Mouse (Mus musculus): ENCODE measurements around the gene Hyal2. TPM values are rescaled to one million over a fixed set of nuclear protein-coding genes. Genes with fewer than 3 reads are reported as not detected.
A peak's percentile ranks its signal among the peaks of the same experiment; 100 is the strongest.

The Hyal2 gene
- polyA plus RNA-seq, 1 experiment from 2014 or later: 65.8 TPM

- Histone ChIP-seq H3K9me3 (no peaks in the 10 kb centered on the region), H3K27ac (replicated peaks) (no peak overlapping the region), H3K4me3 (no peak overlapping the region), H3K27me3 (no peaks in the 10 kb centered on the region), H3K36me3 (peaks cover 9% of the 10 kb centered on the region), H3K4me1 (replicated peaks) (peaks cover 21% of the 10 kb centered on the region), H3K9ac (no peak overlapping the region), H3K4me2 (no peak overlapping the region; the same call in 1 of the 2 replicates)
- no peak for ATAC-seq (ENCODE audit: low FRiP score, low read depth)
- whole genome bisulfite sequencing: 93% methylated on average over 5 of the region's 5 CpGs
Observed at GRCm38 (mm10) chr9:107586504-107586903, 18.8 kb downstream of the Hyal2 start.

GRCm38 (mm10) chr9:107586974-107587832, 19.5 kb downstream of the Hyal2 start, which contains the start of gene Ifrd2:
TSS of gene Ifrd2 (plus strand) at chr9:107587642.
- Histone ChIP-seq H3K27ac (replicated peaks) (no peak within 1 kb of the TSS), H3K4me1 (replicated peaks) (peaks cover 14% of the 10 kb centered on the region), H3K4me2 (peak within 1 kb of the TSS; percentile 80), H3K36me3 (peaks cover 13% of the 10 kb centered on the region), H3K4me3 (peak within 1 kb of the TSS; percentile 75), H3K27me3 (no peaks in the 10 kb centered on the region), H3K9me3 (no peaks in the 10 kb centered on the region), H3K9ac (peak within 1 kb of the TSS; percentile 45)
- peak; percentile 98 for ATAC-seq (ENCODE audit: low FRiP score, low read depth)
- WGBS: 14% methylated on average over 43 of the region's 46 CpGs

GRCm38 (mm10) chr9:107587833-107588639, 20.3 kb downstream of the Hyal2 start:
- peaks cover 14% of the 10 kb centered on the region for H3K4me1 ChIP-seq (replicated peaks)
- no peak; the same call in 1 of the 2 replicates for ATAC-seq (ENCODE audit: low FRiP score, low read depth)
- WGBS: 7% methylated on average over 33 of the region's 33 CpGs
- H3K36me3 ChIP-seq: peaks cover 14% of the 10 kb centered on the region
- no peaks in the 10 kb centered on the region for H3K9me3 ChIP-seq
- peak overlapping the region; percentile 45 for H3K9ac ChIP-seq
- H3K27ac ChIP-seq (replicated peaks): no peak overlapping the region
- H3K4me3 ChIP-seq: peak overlapping the region; percentile 75
- H3K27me3 ChIP-seq: no peaks in the 10 kb centered on the region
- H3K4me2 ChIP-seq: peak overlapping the region; percentile 80

GRCm38 (mm10) chr9:107590058-107590772, 22.5 kb downstream of the Hyal2 start:
- H3K9me3 ChIP-seq: no peaks in the 10 kb centered on the region
- no peak overlapping the region for H3K9ac ChIP-seq
- H3K36me3 ChIP-seq: peaks cover 17% of the 10 kb centered on the region
- WGBS: 90% methylated on average over 25 of the region's 25 CpGs
- no peaks in the 10 kb centered on the region for H3K27me3 ChIP-seq
- peaks cover 19% of the 10 kb centered on the region for H3K4me1 ChIP-seq (replicated peaks)
- H3K4me2 ChIP-seq: no peak overlapping the region
- no peak overlapping the region for H3K4me3 ChIP-seq
- no peak for ATAC-seq (ENCODE audit: low FRiP score, low read depth)
- H3K27ac ChIP-seq (replicated peaks): no peak overlapping the region

GRCm38 (mm10) chr9:107590773-107591060, 23.0 kb downstream of the Hyal2 start:
- H3K27me3 ChIP-seq: no peaks in the 10 kb centered on the region
- no peak for ATAC-seq (ENCODE audit: low FRiP score, low read depth)
- no peak overlapping the region for H3K4me3 ChIP-seq
- no peak overlapping the region for H3K4me2 ChIP-seq
- no peak overlapping the region for H3K9ac ChIP-seq
- H3K4me1 ChIP-seq (replicated peaks): peaks cover 19% of the 10 kb centered on the region
- H3K27ac ChIP-seq (replicated peaks): no peak overlapping the region
- 97% methylated on average over 6 of the region's 6 CpGs for WGBS
- H3K9me3 ChIP-seq: no peaks in the 10 kb centered on the region
- H3K36me3 ChIP-seq: peaks cover 17% of the 10 kb centered on the region

DNA sequence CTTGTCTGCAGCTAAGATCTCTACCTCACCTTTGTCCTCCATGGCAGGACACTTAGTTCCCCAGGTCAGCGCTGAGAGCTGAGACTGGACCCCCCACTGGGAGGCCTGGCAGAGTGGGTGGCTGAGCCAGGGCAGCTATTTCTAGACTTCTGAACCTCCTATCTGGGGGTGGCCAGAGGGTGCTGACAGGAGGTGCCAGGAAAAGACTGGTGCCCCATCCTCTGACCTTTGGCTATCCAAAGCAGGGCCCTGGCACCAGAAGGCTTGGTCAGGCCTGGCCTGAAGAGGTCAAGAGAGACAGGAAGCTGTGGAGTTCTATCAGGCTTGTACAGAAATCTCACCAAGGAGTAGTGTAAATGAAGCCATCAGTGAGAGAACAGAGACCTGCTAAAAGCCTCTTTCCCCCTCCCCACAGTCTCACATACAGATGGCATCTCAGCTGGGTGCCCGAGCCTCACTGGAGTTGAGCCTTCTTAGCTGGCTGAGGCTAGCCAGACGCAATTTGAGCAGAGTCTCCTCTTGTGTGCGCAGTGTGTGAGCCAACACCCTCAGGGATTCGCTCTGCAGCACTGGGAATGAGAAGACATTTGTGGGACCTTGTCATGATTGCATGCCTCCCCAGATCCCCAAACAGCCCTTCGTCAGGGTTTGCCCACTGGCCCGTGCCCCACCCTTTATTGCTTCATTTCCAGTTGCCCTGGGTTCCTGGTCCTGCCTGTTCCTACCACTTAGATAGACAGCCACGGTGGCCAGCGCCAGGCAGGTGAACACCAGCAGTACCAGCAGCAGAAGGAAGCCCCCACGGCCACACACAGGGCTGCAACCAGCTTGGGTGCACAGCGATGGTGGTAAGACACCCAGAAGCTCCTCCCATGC, 25.6 kb downstream of the Hyal2 start:
- no peaks in the 10 kb centered on the region for H3K27me3 ChIP-seq
- peaks cover 17% of the 10 kb centered on the region for H3K36me3 ChIP-seq
- H3K9ac ChIP-seq: no peak overlapping the region
- no peak overlapping the region for H3K4me3 ChIP-seq
- peak overlapping the region; percentile 21; the same call in 1 of the 2 replicates for H3K27ac ChIP-seq (replicated peaks)
- no peak; the same call in 1 of the 2 replicates for ATAC-seq (ENCODE audit: low FRiP score, low read depth)
- H3K4me2 ChIP-seq: no peak overlapping the region
- peaks cover 14% of the 10 kb centered on the region for H3K4me1 ChIP-seq (replicated peaks)
- H3K9me3 ChIP-seq: no peaks in the 10 kb centered on the region
- 76% methylated on average over 11 of the region's 11 CpGs for WGBS

DNA sequence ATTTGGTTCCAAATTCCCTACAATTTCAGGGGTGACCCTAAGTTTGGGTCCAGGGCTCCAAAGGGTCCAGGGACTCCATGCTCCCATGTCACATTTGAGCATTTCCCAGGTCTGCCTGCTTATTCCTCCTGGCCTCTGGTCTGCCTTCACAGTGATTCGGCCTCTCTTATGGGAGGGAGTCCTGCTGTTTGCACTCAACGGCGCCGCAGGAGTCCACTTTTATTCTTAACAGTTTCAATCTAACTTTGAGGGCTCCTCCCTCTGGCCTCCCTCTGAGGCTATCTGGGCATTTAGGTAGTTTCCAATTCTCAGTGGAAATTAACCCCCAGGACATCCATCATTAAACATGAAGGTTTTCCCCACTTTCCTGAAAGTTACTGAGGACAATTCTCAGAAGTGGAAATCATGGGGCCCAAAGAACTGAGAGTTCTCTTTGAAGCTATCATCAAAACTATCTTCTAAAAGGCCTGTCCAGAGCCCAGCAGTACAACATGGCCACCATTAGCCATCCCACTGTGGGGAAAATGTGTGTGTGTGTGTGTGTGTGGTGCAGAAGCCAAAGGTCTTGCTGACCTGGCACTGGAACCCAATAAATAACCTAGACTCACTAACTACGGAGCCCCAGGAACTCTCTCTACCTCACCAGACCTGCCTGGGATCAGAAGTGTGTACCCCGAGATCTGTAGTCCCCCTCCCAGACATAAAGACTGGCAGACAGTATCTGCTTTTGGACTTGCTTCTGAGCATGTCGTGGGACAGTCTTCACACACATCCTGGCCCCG, 26.7 kb downstream of the Hyal2 start:
- ATAC-seq (ENCODE audit: low FRiP score, low read depth): no peak
- 0 out of 2 replicates have a peak, but pooled peaks cover 7% of the 10 kb centered on the region for H3K4me1 ChIP-seq (replicated peaks)
- no peaks in the 10 kb centered on the region for H3K9me3 ChIP-seq
- no peak overlapping the region for H3K4me3 ChIP-seq
- no peaks in the 10 kb centered on the region for H3K27me3 ChIP-seq
- no peak overlapping the region for H3K27ac ChIP-seq (replicated peaks)
- 81% methylated on average over 8 of the region's 8 CpGs for WGBS
- no peak overlapping the region for H3K4me2 ChIP-seq
- no peak overlapping the region for H3K9ac ChIP-seq
- H3K36me3 ChIP-seq: peaks cover 17% of the 10 kb centered on the region

- 89% methylated on average over 11 of the region's 11 CpGs for WGBS
- Histone ChIP-seq H3K4me2 (no peak overlapping the region), H3K9ac (no peak overlapping the region), H3K27me3 (no peaks in the 10 kb centered on the region), H3K36me3 (peaks cover 7% of the 10 kb centered on the region; the same call in 1 of the 2 replicates), H3K9me3 (no peaks in the 10 kb centered on the region), H3K4me3 (no peak overlapping the region), H3K27ac (replicated peaks) (no peak overlapping the region), H3K4me1 (replicated peaks) (0 out of 2 replicates have a peak, but pooled peaks cover 7% of the 10 kb centered on the region)
- ATAC-seq (ENCODE audit: low FRiP score, low read depth): no peak
Observed at GRCm38 (mm10) chr9:107596619-107597569, 29.1 kb downstream of the Hyal2 start.

DNA sequence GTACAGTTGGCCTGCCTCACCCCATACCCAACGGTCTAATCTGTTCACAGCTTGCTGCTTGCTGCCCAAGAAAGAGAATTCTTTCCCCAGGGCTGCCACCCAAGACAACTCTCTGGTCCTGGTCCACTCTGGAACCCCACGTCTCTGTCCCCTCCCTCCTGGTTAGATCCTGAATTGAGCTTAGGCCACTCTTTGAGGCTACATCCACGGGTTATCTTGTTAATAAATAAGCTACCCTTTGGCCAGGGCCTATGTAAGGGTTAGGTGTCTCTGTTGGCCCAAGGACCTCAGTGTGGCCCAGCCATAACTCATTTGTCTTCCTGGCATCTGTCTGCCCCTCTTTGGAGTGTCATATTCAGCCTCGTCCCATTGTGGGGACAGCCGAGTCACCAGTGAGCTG, 30.6 kb downstream of the Hyal2 start:
- Histone ChIP-seq H3K9me3 (no peaks in the 10 kb centered on the region), H3K27me3 (no peaks in the 10 kb centered on the region), H3K4me2 (no peak overlapping the region), H3K4me1 (replicated peaks) (peaks cover 5% of the 10 kb centered on the region; the same call in 1 of the 2 replicates), H3K4me3 (no peak overlapping the region), H3K27ac (replicated peaks) (no peak overlapping the region), H3K36me3 (0 out of 2 replicates have a peak, but pooled peaks cover 3% of the 10 kb centered on the region), H3K9ac (no peak overlapping the region)
- 79% methylated on average over 5 of the region's 5 CpGs for WGBS
- ATAC-seq (ENCODE audit: low FRiP score, low read depth): no peak

- H3K4me1 ChIP-seq (replicated peaks): peaks cover 6% of the 10 kb centered on the region
- H3K36me3 ChIP-seq: no peaks in the 10 kb centered on the region
- no peak overlapping the region for H3K4me2 ChIP-seq
- no peak overlapping the region for H3K27ac ChIP-seq (replicated peaks)
- no peaks in the 10 kb centered on the region for H3K27me3 ChIP-seq
- H3K9ac ChIP-seq: no peak overlapping the region
- H3K9me3 ChIP-seq: no peaks in the 10 kb centered on the region
- ATAC-seq (ENCODE audit: low FRiP score, low read depth): no peak
- WGBS: 91% methylated on average over 9 of the region's 9 CpGs
- H3K4me3 ChIP-seq: no peak overlapping the region
Observed at GRCm38 (mm10) chr9:107599433-107599832, 31.7 kb downstream of the Hyal2 start.

Measured in hindbrain, embryonic 15.5 days (tissue).